ENCODE assay signal across 8 mouse cellular contexts in the genomic region with DNA sequence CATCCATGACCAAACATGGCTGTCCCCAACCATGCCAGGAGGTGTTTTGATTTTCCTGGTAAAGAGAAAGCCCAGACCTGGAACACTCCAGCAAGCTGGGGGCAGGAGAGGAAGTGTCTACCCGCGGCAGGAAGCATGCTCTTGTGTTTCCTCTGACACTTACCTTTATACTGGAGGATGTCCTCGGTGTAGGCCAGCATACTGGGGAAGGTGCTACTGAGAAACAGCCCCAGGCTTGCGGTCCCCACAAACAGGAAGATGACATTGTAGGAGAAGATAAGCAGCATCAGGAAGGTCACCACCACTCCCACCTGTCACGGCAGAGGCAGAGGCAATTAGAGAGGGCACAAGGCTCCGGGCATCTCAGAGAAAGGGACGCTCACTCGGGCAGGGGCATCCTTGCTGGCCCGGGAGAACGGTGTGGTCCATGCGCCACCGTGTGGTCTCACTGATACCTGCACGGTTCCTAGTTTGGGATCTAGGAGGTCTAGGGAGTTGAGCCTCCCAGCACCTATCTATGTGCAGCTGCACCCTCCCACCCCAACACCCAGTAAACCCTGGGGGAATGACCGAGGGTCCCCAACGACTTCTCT. TPM values are rescaled to one million over a fixed set of nuclear protein-coding genes. Genes with fewer than 3 reads are reported as not detected.
DNase-seq lines count a peak whose midpoint lies in the region; ATAC-seq lines count a peak whose summit lies in the region.

No protein-coding gene starts in this region.

- no peaks in the 10 kb centered on the region for H3K36me3 ChIP-seq in heart, embryonic 16.5 days (ENCODE audit: control insufficient read depth, insufficient read depth)

- H3K4me1 ChIP-seq in heart, embryonic 16.5 days (ENCODE audit: control insufficient read depth, insufficient read depth, low read length) = 0 out of 2 replicates have a peak, but pooled peaks cover 3% of the 10 kb centered on the region

- no peaks in the 10 kb centered on the region for H3K9me3 ChIP-seq in heart, embryonic 16.5 days (replicated peaks; ENCODE audit: control insufficient read depth, low read length)

- peak; percentile 84 for DNase-seq in CD4-positive, CD25-positive, alpha-beta regulatory T cell, adult 2 months (ENCODE audit: low read depth, low spot score)
- DNase-seq in adrenal gland, postnatal 14 days = peak; percentile 81
- DNase-seq in embryo, embryonic 9.5 days (ENCODE audit: extremely low spot score) = peak; percentile 54
- DNase-seq in kidney, postnatal 14 days = peak; percentile 77
- peak; percentile 48 to 69 for DNase-seq in lung, adult 18-20 months
- peak; percentile 43 to 55 for DNase-seq in thymus, adult 18-20 months

- H3K9ac ChIP-seq in heart, embryonic 16.5 days (ENCODE audit: low read length) = no peak overlapping the region

- no peak overlapping the region for H3K4me3 ChIP-seq in heart, embryonic 16.5 days (ENCODE audit: low read length)

- 15% methylated on average over 15 of the region's 15 CpGs for WGBS in heart, embryonic 16.5 days

- peak; percentile 53; the same call in 1 of the 2 replicates for ATAC-seq in heart, embryonic 16.5 days (replicated peaks; ENCODE audit: extremely low read depth, insufficient read depth, low FRiP score)
- peak; percentile 60; the same call in 1 of the 2 replicates for ATAC-seq in neutrophil, adult 5-6 weeks (ENCODE audit: extremely low read depth, insufficient number of reproducible peaks, low FRiP score, poor library complexity, severe bottlenecking)

- no peak overlapping the region for H3K4me2 ChIP-seq in heart, embryonic 16.5 days (ENCODE audit: low read depth, low read length)

- H3K27me3 ChIP-seq in heart, embryonic 16.5 days (ENCODE audit: control insufficient read depth, insufficient read depth, low read length) = no peaks in the 10 kb centered on the region

- H3K27ac ChIP-seq in heart, embryonic 16.5 days (ENCODE audit: low read length) = no peak overlapping the region

RNA-seq across cellular contexts. Expression of a gene that starts 21.6 kb away (rescaled TPM):
- total RNA-seq in adrenal gland, postnatal 14 days (2021) = 7.3 and 7.9 TPM in 2 replicates
- polyA plus RNA-seq in heart, embryonic 16.5 days (2015; fragmentation: Nextera tagmentation; extraction: Ambion mirVana) = 8.5 and 10.0 TPM in 2 replicates
- total RNA-seq in neutrophil, adult 5-6 weeks (2017) = 2.3 and 3.4 TPM in 2 replicates

RNA-seq across cellular contexts. Expression of a gene that starts 38.8 kb away (rescaled TPM):
- total RNA-seq in adrenal gland, postnatal 14 days (2021) = 116 and 135 TPM in 2 replicates
- 17.5 and 17.8 TPM in 2 replicates for polyA plus RNA-seq in heart, embryonic 16.5 days (2015; fragmentation: Nextera tagmentation; extraction: Ambion mirVana)
- 208 and 233 TPM in 2 replicates for total RNA-seq in neutrophil, adult 5-6 weeks (2017)
